Mouse (Mus musculus): ENCODE results near the gene Bcar1.

DNA sequence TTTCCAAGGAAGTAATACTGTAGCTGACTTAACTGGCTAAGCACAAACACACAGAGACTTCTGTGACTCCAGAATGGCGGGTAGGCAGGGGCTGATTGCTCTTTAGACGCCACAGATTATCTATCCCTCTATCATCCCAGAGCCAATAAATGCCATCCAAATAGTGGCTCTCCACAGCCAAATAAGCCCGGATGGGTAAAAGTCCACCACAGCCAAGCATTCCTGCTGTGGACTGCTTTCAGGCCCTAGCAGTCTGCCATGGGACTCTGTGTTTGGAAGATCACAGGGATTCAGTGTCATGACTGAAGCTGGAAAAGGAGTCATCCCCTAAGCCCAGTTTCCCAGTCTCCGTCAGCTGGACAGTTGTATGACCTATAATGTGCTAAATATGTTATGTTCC lies 16.1 kb downstream of the Bcar1 start:
- TF ChIP-seq CTCF (IDR thresholded peaks at IDR 0.05; ENCODE audit: low read depth) (no peak), EP300 (IDR thresholded peaks at IDR 0.05; ENCODE audit: low read depth) (no peak)
